Mouse (Mus musculus) lung, adult 2 months (tissue): ENCODE results near the gene Ccdc40.
"Not testable (repeated sequence)": the region's sequence is repeated elsewhere in the genome, so short reads cannot be mapped to it uniquely, and the experiment has no call there.

Source experiments
- CTCF ChIP-seq: fragments of 200-500 bp; IDR thresholded peaks from 2 replicates; pipeline ENCODE4 v1.5.1; 2011; ENCODE audit warnings: mild to moderate bottlenecking, low read length, control low read depth; ENCODE audit not compliant: insufficient read depth
- POLR2A ChIP-seq: fragments of 200-500 bp; IDR thresholded peaks from 2 replicates; pipeline ENCODE4 v1.6.1; 2011; ENCODE audit warnings: low read depth, mild to moderate bottlenecking, control low read depth, low read length, borderline replicate concordance; ENCODE audit errors: extremely low read depth

DNA sequence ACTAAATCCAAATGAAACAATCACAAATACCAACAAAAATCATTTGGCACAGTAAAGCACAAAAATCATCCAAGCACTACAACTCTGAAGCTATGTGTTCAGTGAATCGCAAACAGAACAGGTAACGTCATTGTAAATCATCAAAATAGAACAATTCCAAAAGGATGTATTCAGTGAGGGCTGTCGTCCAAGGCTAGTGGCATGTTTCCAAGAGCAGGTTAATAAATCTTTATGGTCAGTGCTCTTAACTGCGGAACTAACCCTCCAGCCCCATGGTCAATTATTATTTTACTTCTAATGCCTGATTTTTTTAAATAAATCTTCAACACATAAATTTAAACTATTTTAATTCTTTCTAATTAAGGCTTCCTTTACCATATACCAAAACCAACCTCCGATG, 28.2 kb downstream of the Ccdc40 start:
- not testable (repeated sequence) for TF ChIP-seq CTCF, POLR2A
